Mouse (Mus musculus): ENCODE data around the gene Accs. TPM values are rescaled to one million over a fixed set of nuclear protein-coding genes. Genes with fewer than 3 reads are reported as not detected.
A peak's percentile ranks its signal among the peaks of the same experiment; 100 is the strongest.

Accs gene
- polyA plus RNA-seq, 1 experiment from 2014 or later, result 9.8 TPM

GRCm38 (mm10) chr2:93808071-93808470, 41.7 kb downstream of the Accs start:
- no peak overlapping the region for H3K27ac ChIP-seq
- H3K36me3 ChIP-seq, result peaks cover 72% of the 10 kb centered on the region
- no peak overlapping the region for H3K4me2 ChIP-seq (replicated peaks)
- 80% methylated on average over 5 of the region's 5 CpGs for WGBS
- no peaks in the 10 kb centered on the region for H3K9me3 ChIP-seq
- ATAC-seq (ENCODE audit: insufficient number of reproducible peaks, insufficient read depth, low FRiP score, low TSS enrichment), result no peak
- H3K4me3 ChIP-seq, result no peak overlapping the region
- no peak overlapping the region for H3K9ac ChIP-seq
- H3K27me3 ChIP-seq, result no peaks in the 10 kb centered on the region
- no peaks in the 10 kb centered on the region for H3K4me1 ChIP-seq

- WGBS, result 76% methylated on average over 8 of the region's 8 CpGs
- H3K9me3 ChIP-seq, result no peaks in the 10 kb centered on the region
- no peak for ATAC-seq (ENCODE audit: insufficient number of reproducible peaks, insufficient read depth, low FRiP score, low TSS enrichment)
- no peak overlapping the region for H3K9ac ChIP-seq
- no peak overlapping the region for H3K4me2 ChIP-seq (replicated peaks)
- H3K27ac ChIP-seq, result no peak overlapping the region
- no peaks in the 10 kb centered on the region for H3K4me1 ChIP-seq
- no peak overlapping the region for H3K4me3 ChIP-seq
- H3K36me3 ChIP-seq, result peaks cover 68% of the 10 kb centered on the region
- H3K27me3 ChIP-seq, result no peaks in the 10 kb centered on the region
Observed at GRCm38 (mm10) chr2:93807440-93807839, 42.3 kb downstream of the Accs start.

DNA sequence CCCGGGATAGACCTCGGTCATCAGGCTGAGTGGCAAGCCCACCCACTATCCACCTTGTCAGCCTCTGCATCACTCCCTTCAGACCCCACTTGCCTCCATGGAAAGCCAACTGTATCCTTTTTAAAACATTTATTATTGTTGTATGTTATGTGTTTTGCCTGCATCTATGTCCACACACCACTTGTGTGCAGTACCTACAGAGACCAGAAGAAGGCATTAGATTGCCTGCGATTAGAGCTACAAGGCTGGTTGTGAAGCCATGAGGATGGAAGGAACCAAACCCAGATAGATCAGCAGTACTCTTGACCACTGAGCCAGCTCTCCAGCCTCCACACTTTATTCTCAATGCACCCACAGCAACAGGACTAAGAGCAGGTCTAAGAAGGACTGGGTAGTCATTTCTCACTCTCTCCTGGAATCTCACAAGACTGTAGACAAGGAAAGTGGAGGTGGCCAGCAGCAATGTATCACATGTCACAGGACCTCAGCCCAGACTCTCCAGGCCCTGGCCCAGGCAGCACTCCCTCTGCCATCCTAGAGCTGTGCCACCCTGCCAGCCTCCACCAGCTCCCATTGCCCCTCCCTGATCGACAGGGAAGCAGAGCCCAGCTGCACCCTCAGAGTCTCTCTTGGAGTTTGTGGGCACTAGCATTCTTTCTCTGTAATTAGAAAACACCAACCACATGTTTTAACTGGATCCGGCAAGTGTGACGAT, 43.1 kb downstream of the Accs start:
- H3K4me1 ChIP-seq, result no peaks in the 10 kb centered on the region
- WGBS, result 84% methylated on average over 6 of the region's 6 CpGs
- H3K9me3 ChIP-seq, result no peaks in the 10 kb centered on the region
- no peak overlapping the region for H3K4me3 ChIP-seq
- no peak overlapping the region for H3K9ac ChIP-seq
- peaks cover 69% of the 10 kb centered on the region for H3K36me3 ChIP-seq
- H3K27ac ChIP-seq, result no peak overlapping the region
- H3K4me2 ChIP-seq (replicated peaks), result no peak overlapping the region
- no peaks in the 10 kb centered on the region for H3K27me3 ChIP-seq
- no peak for ATAC-seq (ENCODE audit: insufficient number of reproducible peaks, insufficient read depth, low FRiP score, low TSS enrichment)

- H3K4me2 ChIP-seq (replicated peaks), result no peak overlapping the region
- 91% methylated on average over 4 of the region's 4 CpGs for WGBS
- no peaks in the 10 kb centered on the region for H3K27me3 ChIP-seq
- H3K4me3 ChIP-seq, result no peak overlapping the region
- ATAC-seq (ENCODE audit: insufficient number of reproducible peaks, insufficient read depth, low FRiP score, low TSS enrichment), result no peak
- H3K9ac ChIP-seq, result no peak overlapping the region
- H3K4me1 ChIP-seq, result no peaks in the 10 kb centered on the region
- peaks cover 63% of the 10 kb centered on the region for H3K36me3 ChIP-seq
- H3K27ac ChIP-seq, result no peak overlapping the region
- no peaks in the 10 kb centered on the region for H3K9me3 ChIP-seq
Observed at GRCm38 (mm10) chr2:93805523-93805922, 44.2 kb downstream of the Accs start.

- WGBS, result 81% methylated on average over 5 of the region's 5 CpGs
- no peak overlapping the region for H3K4me3 ChIP-seq
- ATAC-seq (ENCODE audit: insufficient number of reproducible peaks, insufficient read depth, low FRiP score, low TSS enrichment), result no peak
Observed at GRCm38 (mm10) chr2:93805066-93805465, 44.7 kb downstream of the Accs start.

GRCm38 (mm10) chr2:93802947-93803346, 46.8 kb downstream of the Accs start:
- no peak overlapping the region for H3K9ac ChIP-seq
- no peaks in the 10 kb centered on the region for H3K4me1 ChIP-seq
- no peak overlapping the region for H3K4me3 ChIP-seq
- H3K36me3 ChIP-seq, result peaks cover 61% of the 10 kb centered on the region
- H3K27me3 ChIP-seq, result no peaks in the 10 kb centered on the region
- WGBS, result 91% methylated on average over 2 of the region's 2 CpGs
- no peaks in the 10 kb centered on the region for H3K9me3 ChIP-seq
- no peak for ATAC-seq (ENCODE audit: insufficient number of reproducible peaks, insufficient read depth, low FRiP score, low TSS enrichment)
- H3K27ac ChIP-seq, result no peak overlapping the region
- H3K4me2 ChIP-seq (replicated peaks), result no peak overlapping the region

More at GRCm38 (mm10) chr2:93805066-93805465, 44.7 kb downstream of the Accs start:
- H3K27ac ChIP-seq, result no peak overlapping the region
- no peaks in the 10 kb centered on the region for H3K4me1 ChIP-seq
- H3K9ac ChIP-seq, result no peak overlapping the region
- no peaks in the 10 kb centered on the region for H3K27me3 ChIP-seq
- H3K9me3 ChIP-seq, result no peaks in the 10 kb centered on the region
- H3K4me2 ChIP-seq (replicated peaks), result no peak overlapping the region
- H3K36me3 ChIP-seq, result peaks cover 61% of the 10 kb centered on the region

DNA sequence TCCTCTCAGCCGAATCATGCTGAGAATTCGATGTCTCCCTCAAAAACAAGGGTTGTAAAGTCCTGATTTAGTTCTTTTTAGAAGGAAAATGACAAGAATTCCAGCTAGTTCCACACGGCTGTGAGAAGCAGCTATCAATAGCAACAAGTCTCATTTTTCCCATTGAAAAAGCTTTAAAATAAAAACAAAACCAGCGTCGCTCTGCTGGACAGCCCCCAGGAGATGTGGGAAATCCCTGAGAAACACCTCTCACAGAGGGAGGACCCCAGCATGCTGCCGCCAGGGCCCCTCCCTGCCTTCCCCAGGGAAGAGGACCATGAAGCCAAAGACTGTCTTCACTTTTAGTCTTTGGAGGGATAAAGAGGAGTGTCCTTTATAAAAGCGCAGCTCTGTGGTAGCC, 48.6 kb downstream of the Accs start:
- peaks cover 67% of the 10 kb centered on the region for H3K36me3 ChIP-seq
- H3K4me1 ChIP-seq, result peaks cover 3% of the 10 kb centered on the region; the same call in 1 of the 2 replicates
- 77% methylated on average over 7 of the region's 7 CpGs for WGBS
- no peak overlapping the region for H3K9ac ChIP-seq
- H3K27me3 ChIP-seq, result no peaks in the 10 kb centered on the region
- H3K27ac ChIP-seq, result no peak overlapping the region
- no peak overlapping the region for H3K4me2 ChIP-seq (replicated peaks)
- H3K9me3 ChIP-seq, result no peaks in the 10 kb centered on the region
- H3K4me3 ChIP-seq, result no peak overlapping the region
- ATAC-seq (ENCODE audit: insufficient number of reproducible peaks, insufficient read depth, low FRiP score, low TSS enrichment), result no peak

GRCm38 (mm10) chr2:93797162-93797795, 52.5 kb downstream of the Accs start:
- no peak overlapping the region for H3K4me2 ChIP-seq (replicated peaks)
- H3K4me1 ChIP-seq, result peaks cover 3% of the 10 kb centered on the region; the same call in 1 of the 2 replicates
- 75% methylated on average over 19 of the region's 19 CpGs for WGBS
- no peaks in the 10 kb centered on the region for H3K9me3 ChIP-seq
- H3K27me3 ChIP-seq, result no peaks in the 10 kb centered on the region
- peaks cover 68% of the 10 kb centered on the region for H3K36me3 ChIP-seq
- no peak overlapping the region for H3K4me3 ChIP-seq
- no peak overlapping the region for H3K27ac ChIP-seq
- no peak overlapping the region for H3K9ac ChIP-seq
- no peak for ATAC-seq (ENCODE audit: insufficient number of reproducible peaks, insufficient read depth, low FRiP score, low TSS enrichment)

DNA sequence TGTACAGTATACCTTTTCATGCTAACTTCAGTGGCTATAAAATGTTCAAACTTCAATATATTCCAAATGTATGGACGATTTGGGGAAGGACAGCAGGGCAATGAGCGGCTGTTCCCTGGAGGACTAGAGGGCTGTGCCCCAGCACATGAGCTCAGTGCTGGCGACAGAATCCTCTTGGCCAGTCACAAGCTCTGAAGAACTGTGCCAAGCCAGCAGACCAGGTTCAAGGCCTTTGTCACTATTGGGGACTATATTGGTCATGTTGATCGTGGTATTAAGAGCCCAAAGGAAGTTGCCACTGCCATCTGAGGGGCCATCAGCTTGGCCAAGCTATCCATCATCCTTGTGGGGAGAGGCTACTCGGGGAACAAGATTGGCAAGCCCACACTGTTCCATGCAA, 55.4 kb downstream of the Accs start:
- Histone ChIP-seq H3K9me3 (no peaks in the 10 kb centered on the region), H3K9ac (no peak overlapping the region), H3K27ac (no peak overlapping the region), H3K27me3 (no peaks in the 10 kb centered on the region), H3K4me1 (peaks cover 11% of the 10 kb centered on the region), H3K36me3 (peaks cover 74% of the 10 kb centered on the region), H3K4me3 (no peak overlapping the region), H3K4me2 (replicated peaks) (no peak overlapping the region)
- WGBS, result 91% methylated on average over 5 of the region's 5 CpGs
- no peak for ATAC-seq (ENCODE audit: insufficient number of reproducible peaks, insufficient read depth, low FRiP score, low TSS enrichment)

- ATAC-seq (ENCODE audit: insufficient number of reproducible peaks, insufficient read depth, low FRiP score, low TSS enrichment), result no peak
- no peak overlapping the region for H3K4me2 ChIP-seq (replicated peaks)
- H3K4me1 ChIP-seq, result peaks cover 8% of the 10 kb centered on the region
- no peaks in the 10 kb centered on the region for H3K9me3 ChIP-seq
- WGBS, result 46% methylated on average over 13 of the region's 13 CpGs
- H3K36me3 ChIP-seq, result peaks cover 68% of the 10 kb centered on the region
- H3K27ac ChIP-seq, result peak overlapping the region; percentile 32; the same call in 1 of the 2 replicates
- H3K9ac ChIP-seq, result 0 out of 2 replicates have a peak overlapping the region, but pooled peaks have one; percentile 30
- no peak overlapping the region for H3K4me3 ChIP-seq
- no peaks in the 10 kb centered on the region for H3K27me3 ChIP-seq
Observed at GRCm38 (mm10) chr2:93791516-93792499, 57.9 kb downstream of the Accs start.

DNA sequence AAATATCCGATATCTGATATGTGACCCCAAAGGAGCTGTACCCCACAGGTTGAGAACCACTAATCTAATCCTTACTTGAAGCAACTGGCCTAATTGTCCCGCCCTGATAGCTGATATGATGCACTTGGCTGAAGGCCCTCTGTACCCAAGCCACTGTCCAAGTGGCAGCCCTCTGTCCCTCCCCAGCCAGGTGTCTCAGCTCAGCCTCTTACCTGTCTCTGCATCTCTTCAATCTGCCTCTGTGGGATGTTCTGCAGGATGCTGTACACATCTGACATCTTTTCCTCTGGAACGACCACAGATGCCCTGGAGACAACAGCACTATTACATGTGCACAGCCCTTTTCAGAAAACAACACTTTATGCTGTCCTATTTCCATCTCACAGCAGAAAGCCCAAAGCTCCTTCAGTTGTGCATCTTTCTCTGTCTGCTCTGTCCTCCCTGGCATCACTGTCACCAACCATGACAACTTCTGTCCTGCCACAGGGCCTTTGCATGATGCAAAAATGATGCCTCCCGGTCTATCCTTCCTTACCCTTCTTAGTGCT, 58.9 kb downstream of the Accs start:
- Histone ChIP-seq H3K4me3 (no peak overlapping the region), H3K36me3 (peaks cover 63% of the 10 kb centered on the region), H3K27ac (0 out of 2 replicates have a peak overlapping the region, but pooled peaks have one; percentile 32), H3K9ac (no peak overlapping the region), H3K4me1 (peaks cover 11% of the 10 kb centered on the region), H3K9me3 (no peaks in the 10 kb centered on the region), H3K4me2 (replicated peaks) (no peak overlapping the region), H3K27me3 (no peaks in the 10 kb centered on the region)
- ATAC-seq (ENCODE audit: insufficient number of reproducible peaks, insufficient read depth, low FRiP score, low TSS enrichment), result no peak
- 80% methylated on average over 4 of the region's 4 CpGs for WGBS
